Mouse (Mus musculus): ENCODE measurements around the gene Duoxa2. TPM values are rescaled to one million over a fixed set of nuclear protein-coding genes. Genes with fewer than 3 reads are reported as not detected.
"Not testable (repeated sequence)": the region's sequence is repeated elsewhere in the genome, so short reads cannot be mapped to it uniquely, and the experiment has no call there.

The Duoxa2 gene
- polyA plus RNA-seq, 1 experiment from 2014 or later = not detected

DNA sequence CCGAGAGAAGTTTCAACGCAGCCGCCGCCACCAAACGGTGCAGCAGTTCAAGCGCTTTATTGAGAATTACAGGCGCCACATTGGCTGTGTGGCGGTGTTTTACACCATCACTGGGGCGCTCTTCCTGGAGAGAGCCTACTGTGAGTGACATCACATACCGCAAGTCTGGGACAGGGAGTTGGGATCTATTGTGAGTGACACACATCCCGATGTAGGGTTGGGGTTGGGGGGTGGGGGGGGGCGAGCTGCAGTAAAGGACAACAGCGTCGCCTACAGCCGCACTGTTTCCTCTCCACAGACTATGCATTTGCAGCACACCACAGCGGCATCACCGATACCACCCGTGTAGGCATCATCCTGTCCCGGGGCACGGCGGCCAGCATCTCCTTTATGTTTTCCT is 38.6 kb downstream of the Duoxa2 start:
- H3K27ac ChIP-seq (ENCODE audit: low read depth, low read length) = no peak overlapping the region
- no peaks in the 10 kb centered on the region for H3K9me3 ChIP-seq (ENCODE audit: control insufficient read depth, low read length)
- H3K4me3 ChIP-seq (ENCODE audit: low read depth, low read length) = no peak overlapping the region
- no peaks in the 10 kb centered on the region for H3K4me1 ChIP-seq (replicated peaks; ENCODE audit: control insufficient read depth, insufficient read depth, low read length)
- no peak overlapping the region for H3K9ac ChIP-seq (ENCODE audit: low read depth, low read length)
- H3K4me2 ChIP-seq (replicated peaks; ENCODE audit: low read depth, low read length) = no peak overlapping the region
- no peaks in the 10 kb centered on the region for H3K27me3 ChIP-seq (ENCODE audit: control insufficient read depth, insufficient read depth, low read length)
- no peaks in the 10 kb centered on the region for H3K36me3 ChIP-seq (ENCODE audit: control insufficient read depth, insufficient read depth, low read length)
- DNase-seq (ENCODE audit: low spot score) = no peak
- WGBS = 64% methylated on average over 21 of the region's 21 CpGs
- ATAC-seq (ENCODE audit: low FRiP score) = peak; percentile 49; the same call in 1 of the 2 replicates

DNA sequence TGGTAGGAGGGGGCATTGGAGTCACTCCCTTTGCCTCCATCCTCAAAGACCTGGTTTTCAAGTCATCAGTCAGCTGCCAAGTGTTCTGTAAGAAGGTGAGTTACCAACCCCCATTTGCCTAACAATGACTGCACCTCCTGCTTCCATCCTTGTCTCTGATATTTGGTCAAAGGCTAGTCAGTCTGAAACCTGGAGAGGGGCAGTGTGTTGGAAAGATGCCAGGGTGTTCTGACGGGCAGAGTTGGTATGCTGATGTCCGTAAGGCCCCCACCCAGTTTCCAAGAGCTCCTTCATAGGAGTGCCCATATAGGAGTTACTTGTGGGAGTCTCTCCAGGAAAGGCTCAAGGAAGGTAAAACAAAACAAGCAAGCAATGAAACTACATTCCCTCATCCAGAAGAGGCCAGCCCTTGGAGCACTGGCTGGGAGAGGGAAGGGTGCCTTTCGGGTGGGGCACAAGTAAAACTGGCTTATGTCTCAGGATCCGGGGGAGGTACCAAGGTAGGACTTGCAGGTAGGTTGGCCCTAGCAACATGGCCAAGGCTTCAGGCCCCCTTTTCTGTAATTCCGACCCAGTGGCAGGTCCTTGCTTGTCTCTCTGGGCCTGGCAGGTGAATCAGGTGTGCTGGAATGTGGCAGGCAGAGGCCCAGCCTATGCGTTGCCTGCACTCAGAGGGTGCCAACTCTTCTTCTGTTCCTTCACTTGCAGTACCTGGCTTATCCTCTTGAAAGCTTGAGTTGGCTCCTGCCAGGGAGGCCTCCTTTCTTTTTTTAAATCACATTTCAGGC is 46.6 kb downstream of the Duoxa2 start:
- no peak for DNase-seq (ENCODE audit: low spot score)
- H3K27me3 ChIP-seq (ENCODE audit: control insufficient read depth, insufficient read depth, low read length) = no peaks in the 10 kb centered on the region
- H3K9ac ChIP-seq (ENCODE audit: low read depth, low read length) = no peak overlapping the region
- peaks cover 8% of the 10 kb centered on the region; the same call in 1 of the 2 replicates for H3K4me1 ChIP-seq (replicated peaks; ENCODE audit: control insufficient read depth, insufficient read depth, low read length)
- H3K27ac ChIP-seq (ENCODE audit: low read depth, low read length) = no peak overlapping the region
- WGBS = 87% methylated on average over 6 of the region's 6 CpGs
- ATAC-seq (ENCODE audit: low FRiP score) = no peak
- H3K4me2 ChIP-seq (replicated peaks; ENCODE audit: low read depth, low read length) = no peak overlapping the region
- H3K4me3 ChIP-seq (ENCODE audit: low read depth, low read length) = no peak overlapping the region
- no peaks in the 10 kb centered on the region for H3K9me3 ChIP-seq (ENCODE audit: control insufficient read depth, low read length)
- no peaks in the 10 kb centered on the region for H3K36me3 ChIP-seq (ENCODE audit: control insufficient read depth, insufficient read depth, low read length)

DNA sequence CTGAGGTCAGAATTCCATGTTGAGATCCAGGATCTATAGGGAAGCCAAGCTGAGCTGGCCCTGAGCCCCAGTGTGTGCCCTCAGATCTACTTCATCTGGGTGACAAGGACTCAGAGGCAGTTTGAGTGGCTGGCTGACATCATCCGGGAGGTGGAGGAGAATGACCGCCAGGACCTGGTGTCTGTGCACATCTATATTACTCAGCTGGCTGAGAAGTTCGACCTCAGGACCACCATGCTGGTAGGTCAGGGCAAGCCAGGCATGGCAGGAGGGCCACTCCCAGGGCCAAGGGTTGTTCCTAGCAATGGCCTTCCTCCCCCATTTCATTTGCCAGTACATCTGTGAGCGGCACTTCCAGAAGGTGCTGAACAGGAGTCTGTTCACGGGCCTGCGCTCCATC is 47.5 kb downstream of the Duoxa2 start:
- not testable (repeated sequence) for H3K27ac ChIP-seq (ENCODE audit: low read depth, low read length); ATAC-seq (ENCODE audit: low FRiP score); H3K27me3 ChIP-seq (ENCODE audit: control insufficient read depth, insufficient read depth, low read length); H3K4me3 ChIP-seq (ENCODE audit: low read depth, low read length); DNase-seq (ENCODE audit: low spot score); H3K9ac ChIP-seq (ENCODE audit: low read depth, low read length); H3K36me3 ChIP-seq (ENCODE audit: control insufficient read depth, insufficient read depth, low read length); H3K4me1 ChIP-seq (replicated peaks; ENCODE audit: control insufficient read depth, insufficient read depth, low read length); H3K4me2 ChIP-seq (replicated peaks; ENCODE audit: low read depth, low read length); H3K9me3 ChIP-seq (ENCODE audit: control insufficient read depth, low read length)
- 90% methylated on average over 6 of the region's 6 CpGs for WGBS

DNA sequence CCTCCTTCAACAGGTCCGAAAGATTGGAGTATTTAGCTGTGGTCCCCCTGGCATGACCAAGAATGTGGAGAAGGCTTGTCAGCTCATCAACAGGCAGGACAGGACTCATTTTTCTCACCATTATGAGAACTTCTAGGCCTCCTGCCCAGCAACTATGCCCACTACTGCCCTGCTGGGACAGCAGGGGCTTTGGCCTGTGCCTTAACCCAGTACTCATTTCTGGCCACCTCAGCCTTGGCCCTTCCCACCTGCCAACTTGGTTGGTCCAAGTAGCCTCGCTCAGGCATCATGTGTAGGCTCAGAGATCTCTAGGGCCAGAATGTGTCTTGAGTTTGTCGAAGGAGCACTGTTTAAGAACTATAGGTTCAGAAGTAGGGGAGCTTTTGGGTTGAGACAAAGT is 48.6 kb downstream of the Duoxa2 start:
- Histone ChIP-seq H3K9me3 (ENCODE audit: control insufficient read depth, low read length) (no peaks in the 10 kb centered on the region), H3K27ac (ENCODE audit: low read depth, low read length) (no peak overlapping the region), H3K9ac (ENCODE audit: low read depth, low read length) (no peak overlapping the region), H3K4me3 (ENCODE audit: low read depth, low read length) (no peak overlapping the region), H3K27me3 (ENCODE audit: control insufficient read depth, insufficient read depth, low read length) (no peaks in the 10 kb centered on the region), H3K4me2 (replicated peaks; ENCODE audit: low read depth, low read length) (no peak overlapping the region), H3K36me3 (ENCODE audit: control insufficient read depth, insufficient read depth, low read length) (no peaks in the 10 kb centered on the region), H3K4me1 (replicated peaks; ENCODE audit: control insufficient read depth, insufficient read depth, low read length) (peaks cover 12% of the 10 kb centered on the region; the same call in 1 of the 2 replicates)
- ATAC-seq (ENCODE audit: low FRiP score) = no peak
- no peak for DNase-seq (ENCODE audit: low spot score)
- WGBS = 88% methylated on average over 3 of the region's 3 CpGs

DNA sequence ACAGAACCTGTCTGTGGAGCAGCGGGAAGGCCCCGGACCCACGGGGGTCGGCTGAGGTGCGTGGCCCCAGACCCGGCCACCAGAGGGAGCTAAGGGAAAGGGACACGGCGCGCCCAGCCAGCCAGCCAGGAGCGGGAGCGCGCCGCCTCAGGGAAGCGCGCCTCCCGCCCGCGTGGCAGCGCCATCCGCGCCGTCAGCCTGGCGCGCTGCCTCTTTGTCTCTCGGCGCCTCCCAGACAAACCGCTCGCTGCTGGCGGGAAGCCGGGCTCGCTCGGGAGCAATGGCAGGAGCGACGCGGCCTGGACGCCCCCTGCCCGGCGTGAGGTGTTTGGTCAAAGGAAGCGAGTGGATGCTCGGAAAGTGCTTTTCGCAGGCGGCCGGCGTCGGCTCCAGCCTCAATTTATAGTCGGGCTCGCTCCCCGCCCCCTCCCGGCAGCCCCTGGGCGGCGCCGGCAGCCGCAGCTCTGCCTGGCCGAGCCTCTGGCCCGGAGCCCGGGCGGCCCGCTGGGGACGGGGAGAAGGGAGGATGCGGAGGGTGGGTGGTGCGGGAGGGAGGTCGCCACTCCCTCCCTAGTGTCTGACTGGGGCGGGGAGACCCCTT is 49.9 kb downstream of the Duoxa2 start:
- Histone ChIP-seq H3K27me3 (ENCODE audit: control insufficient read depth, insufficient read depth, low read length) (no peaks in the 10 kb centered on the region), H3K4me2 (replicated peaks; ENCODE audit: low read depth, low read length) (peak overlapping the region; percentile 42), H3K36me3 (ENCODE audit: control insufficient read depth, insufficient read depth, low read length) (no peaks in the 10 kb centered on the region), H3K9me3 (ENCODE audit: control insufficient read depth, low read length) (no peaks in the 10 kb centered on the region), H3K4me1 (replicated peaks; ENCODE audit: control insufficient read depth, insufficient read depth, low read length) (peaks cover 13% of the 10 kb centered on the region; the same call in 1 of the 2 replicates), H3K4me3 (ENCODE audit: low read depth, low read length) (peak overlapping the region; percentile 43), H3K27ac (ENCODE audit: low read depth, low read length) (peak overlapping the region; percentile 98), H3K9ac (ENCODE audit: low read depth, low read length) (peak overlapping the region; percentile 62)
- under 1% methylated on average over 29 of the region's 63 CpGs for WGBS
- DNase-seq (ENCODE audit: low spot score) (peak; percentile 93), ATAC-seq (ENCODE audit: low FRiP score) (peak; percentile 87)

DNA sequence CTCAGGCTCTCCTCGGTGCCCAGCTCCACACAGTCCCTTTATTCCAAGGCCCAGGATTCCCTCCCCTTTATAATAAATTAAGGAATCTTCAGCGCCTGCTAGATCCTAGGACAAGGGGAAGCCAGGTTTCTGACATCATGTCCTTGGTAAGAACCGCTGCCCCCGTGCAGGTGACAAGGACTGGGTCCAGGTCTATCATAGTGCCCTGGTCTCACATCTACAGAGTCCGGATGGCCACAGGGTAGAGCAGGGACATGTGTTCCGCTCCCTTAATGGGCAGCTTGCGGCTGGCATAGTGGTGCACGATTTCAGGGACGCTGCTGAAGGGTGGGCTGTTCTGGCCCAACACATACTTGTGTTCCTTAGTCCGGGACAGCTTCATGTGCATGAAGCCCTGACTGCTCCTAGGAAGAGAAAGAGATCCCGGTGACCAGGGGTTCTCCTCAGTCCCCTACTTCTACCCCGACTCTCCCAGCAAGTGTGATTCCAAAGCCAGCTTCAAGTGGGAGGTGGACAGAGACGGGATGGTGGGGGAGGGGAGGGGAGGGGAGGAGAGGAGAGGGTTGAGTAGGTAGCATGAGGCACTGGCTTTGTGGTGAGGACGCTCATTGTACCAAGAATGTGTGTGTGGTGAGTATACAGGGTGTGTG is 50.6 kb downstream of the Duoxa2 start:
- Histone ChIP-seq H3K9ac (ENCODE audit: low read depth, low read length) (peak overlapping the region; percentile 62), H3K4me2 (replicated peaks; ENCODE audit: low read depth, low read length) (peak overlapping the region; percentile 42), H3K4me3 (ENCODE audit: low read depth, low read length) (peak overlapping the region; percentile 43), H3K27ac (ENCODE audit: low read depth, low read length) (peak overlapping the region; percentile 98), H3K36me3 (ENCODE audit: control insufficient read depth, insufficient read depth, low read length) (no peaks in the 10 kb centered on the region), H3K27me3 (ENCODE audit: control insufficient read depth, insufficient read depth, low read length) (no peaks in the 10 kb centered on the region), H3K4me1 (replicated peaks; ENCODE audit: control insufficient read depth, insufficient read depth, low read length) (peaks cover 16% of the 10 kb centered on the region; the same call in 1 of the 2 replicates), H3K9me3 (ENCODE audit: control insufficient read depth, low read length) (no peaks in the 10 kb centered on the region)
- peak; percentile 53 for ATAC-seq (ENCODE audit: low FRiP score)
- DNase-seq (ENCODE audit: low spot score) = no peak
- WGBS = 6% methylated on average over 14 of the region's 14 CpGs

DNA sequence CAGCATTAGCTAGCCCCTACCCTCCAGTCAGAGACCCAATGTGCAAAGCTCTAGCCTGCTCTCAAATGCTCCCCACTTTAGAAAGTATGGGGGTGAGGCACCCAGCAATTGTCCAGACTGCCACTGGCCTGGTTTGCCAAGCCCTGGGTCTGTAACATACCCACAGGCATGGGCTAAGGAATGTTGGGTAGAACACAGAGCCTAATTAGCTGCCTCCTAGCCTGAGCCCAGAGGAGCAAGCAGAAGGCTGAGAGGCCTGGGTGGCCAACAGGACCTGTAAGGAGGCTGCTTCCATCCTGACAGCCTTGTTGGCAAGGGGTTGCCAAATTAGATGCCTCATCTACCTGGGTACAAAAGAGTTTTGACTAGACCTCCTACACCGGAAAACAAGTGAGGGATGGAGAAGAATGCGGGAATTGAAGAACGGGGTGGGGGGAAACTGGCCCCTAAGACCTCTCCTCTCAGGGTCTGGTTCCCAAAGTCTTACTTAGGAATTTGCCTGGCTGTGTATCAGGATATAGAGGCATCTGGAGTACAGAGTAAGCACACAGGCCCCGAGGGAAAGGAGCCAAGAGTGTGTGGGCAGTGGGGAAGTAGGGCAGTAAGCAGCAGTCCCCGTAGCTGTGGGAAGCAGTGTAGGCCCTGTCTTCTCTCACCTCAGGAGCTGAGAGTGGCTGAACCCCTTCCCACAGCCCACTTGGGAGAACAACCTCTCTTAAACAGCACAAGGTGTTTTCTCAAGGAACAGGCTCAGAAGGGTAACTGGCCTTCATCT is 52.6 kb downstream of the Duoxa2 start:
- Histone ChIP-seq H3K4me1 (replicated peaks; ENCODE audit: control insufficient read depth, insufficient read depth, low read length) (peaks cover 16% of the 10 kb centered on the region; the same call in 1 of the 2 replicates), H3K4me2 (replicated peaks; ENCODE audit: low read depth, low read length) (no peak overlapping the region), H3K9ac (ENCODE audit: low read depth, low read length) (no peak overlapping the region), H3K27me3 (ENCODE audit: control insufficient read depth, insufficient read depth, low read length) (no peaks in the 10 kb centered on the region), H3K36me3 (ENCODE audit: control insufficient read depth, insufficient read depth, low read length) (no peaks in the 10 kb centered on the region), H3K27ac (ENCODE audit: low read depth, low read length) (peak overlapping the region; percentile 65), H3K9me3 (ENCODE audit: control insufficient read depth, low read length) (no peaks in the 10 kb centered on the region), H3K4me3 (ENCODE audit: low read depth, low read length) (no peak overlapping the region)
- ATAC-seq (ENCODE audit: low FRiP score) = no peak
- DNase-seq (ENCODE audit: low spot score) = no peak
- 80% methylated on average over 5 of the region's 5 CpGs for WGBS

DNA sequence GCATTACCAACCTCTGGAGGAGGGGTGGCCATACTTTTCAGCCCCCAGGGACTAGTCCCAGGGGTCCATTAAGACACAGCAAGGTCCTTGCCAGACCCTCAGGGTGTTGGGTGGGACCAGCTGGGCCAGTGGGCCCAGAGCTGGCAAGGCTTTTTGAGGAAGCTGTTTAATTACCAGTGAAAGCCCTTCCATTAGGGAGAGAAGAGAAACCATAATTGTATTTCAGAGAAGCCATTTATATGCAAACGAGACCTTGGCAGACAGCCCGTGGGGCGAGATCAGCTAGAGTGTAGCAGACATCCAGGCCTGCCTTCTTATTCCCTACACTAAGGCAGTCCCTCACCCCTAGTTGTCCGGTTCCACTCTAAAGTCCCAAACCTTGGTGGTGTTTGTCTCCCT is 53.2 kb downstream of the Duoxa2 start:
- no peak overlapping the region for H3K4me2 ChIP-seq (replicated peaks; ENCODE audit: low read depth, low read length)
- ATAC-seq (ENCODE audit: low FRiP score) = peak; percentile 24; the same call in 1 of the 2 replicates
- H3K4me3 ChIP-seq (ENCODE audit: low read depth, low read length) = no peak overlapping the region
- H3K9me3 ChIP-seq (ENCODE audit: control insufficient read depth, low read length) = no peaks in the 10 kb centered on the region
- no peak overlapping the region for H3K9ac ChIP-seq (ENCODE audit: low read depth, low read length)
- no peaks in the 10 kb centered on the region for H3K27me3 ChIP-seq (ENCODE audit: control insufficient read depth, insufficient read depth, low read length)
- 42% methylated on average over 4 of the region's 4 CpGs for WGBS
- peaks cover 16% of the 10 kb centered on the region; the same call in 1 of the 2 replicates for H3K4me1 ChIP-seq (replicated peaks; ENCODE audit: control insufficient read depth, insufficient read depth, low read length)
- H3K27ac ChIP-seq (ENCODE audit: low read depth, low read length) = peak overlapping the region; percentile 65
- no peaks in the 10 kb centered on the region for H3K36me3 ChIP-seq (ENCODE audit: control insufficient read depth, insufficient read depth, low read length)
- peak; percentile 37 for DNase-seq (ENCODE audit: low spot score)
